Mouse (Mus musculus): ENCODE data around the gene S100a8. TPM values are rescaled to one million over a fixed set of nuclear protein-coding genes. Genes with fewer than 3 reads are reported as not detected.

The S100a8 gene
- total RNA-seq (2022): 1 to 10 TPM in 1 of 4 experiments, not detected in 3; 1.2 TPM

- DNase-seq (ENCODE audit: low spot score in 2 of 2): no peak
These were observed at the start of gene S100a8 for GRCm38 (mm10) chr3:90668846-90669245. Gene S100a8 (plus strand): TSS chr3:90668978.

DNA sequence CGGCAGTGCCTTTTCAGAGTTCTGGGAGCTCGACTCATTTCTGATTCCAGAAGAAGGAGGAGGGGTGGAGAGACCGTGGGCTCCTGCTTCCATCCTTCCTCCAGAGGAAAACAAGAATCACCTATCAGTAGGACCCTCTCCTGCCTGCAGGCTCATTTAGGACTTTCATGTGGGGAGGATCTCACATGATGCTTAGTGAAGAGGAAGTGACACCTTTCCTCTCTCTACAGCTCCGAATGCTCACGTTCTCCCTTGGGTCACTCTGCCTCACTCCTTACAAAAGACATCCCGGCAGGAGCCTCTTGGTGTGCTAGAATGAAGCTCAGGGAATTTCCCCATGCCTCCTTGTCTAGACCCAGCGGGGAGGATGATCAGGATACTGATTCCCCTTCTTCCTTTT lies 47.2 kb upstream of the S100a8 start:
- no peak for DNase-seq (ENCODE audit: low spot score in 2 of 2)

DNA sequence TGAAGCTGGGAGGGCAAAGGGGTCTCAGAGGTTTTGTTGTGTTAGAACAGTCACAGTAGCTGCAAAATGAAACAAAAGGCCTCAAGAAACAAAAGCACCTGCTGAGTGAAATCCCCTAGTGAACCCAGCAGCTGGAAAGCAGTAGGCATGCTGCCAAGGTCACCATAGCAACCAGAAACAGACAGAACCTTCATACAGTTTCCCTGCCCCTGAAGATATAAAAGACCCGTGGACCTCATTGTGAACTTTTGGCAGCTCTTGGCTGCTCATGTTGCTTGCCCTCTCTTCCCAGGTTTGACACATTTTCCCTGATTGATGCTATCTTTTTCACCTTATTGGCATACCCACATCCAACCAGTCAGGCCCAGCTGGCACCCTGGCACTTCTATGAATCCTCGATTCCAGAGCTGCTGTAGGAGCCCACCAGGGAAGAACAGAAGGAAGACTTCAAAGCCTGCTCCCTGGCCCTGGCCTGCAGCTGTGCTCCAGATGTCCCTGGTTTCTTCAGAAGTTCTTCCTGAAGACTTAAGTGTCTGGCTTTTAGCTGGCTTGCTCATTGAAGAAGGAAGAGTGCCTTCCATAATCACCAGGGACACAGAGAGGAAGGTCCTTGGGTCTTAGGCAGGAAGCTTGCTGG lies 45.2 kb upstream of the S100a8 start:
- peak in 1 of 2 experiments; percentile 47 for DNase-seq (ENCODE audit: low spot score in 2 of 2)

DNA sequence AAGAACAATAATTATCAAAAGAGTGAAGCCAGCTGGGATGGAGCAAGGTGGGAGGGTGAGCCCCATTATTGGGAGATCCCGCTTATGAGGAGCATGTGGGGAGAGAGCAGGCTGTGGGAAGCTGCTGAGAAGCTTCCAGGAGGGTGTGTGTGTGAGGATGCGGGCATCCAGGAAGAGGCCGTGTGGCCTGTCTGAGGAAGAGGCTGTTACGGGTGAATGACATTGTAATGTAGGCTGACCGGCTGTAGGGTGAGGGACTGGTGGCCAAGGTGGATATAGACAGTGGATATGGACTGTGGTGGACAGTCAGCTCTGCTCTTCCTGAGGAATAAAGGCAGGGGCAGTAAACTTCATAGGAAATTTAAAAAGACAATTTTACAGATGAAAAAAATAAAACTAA lies 43.3 kb upstream of the S100a8 start:
- no peak for DNase-seq (ENCODE audit: low spot score in 2 of 2)

DNA sequence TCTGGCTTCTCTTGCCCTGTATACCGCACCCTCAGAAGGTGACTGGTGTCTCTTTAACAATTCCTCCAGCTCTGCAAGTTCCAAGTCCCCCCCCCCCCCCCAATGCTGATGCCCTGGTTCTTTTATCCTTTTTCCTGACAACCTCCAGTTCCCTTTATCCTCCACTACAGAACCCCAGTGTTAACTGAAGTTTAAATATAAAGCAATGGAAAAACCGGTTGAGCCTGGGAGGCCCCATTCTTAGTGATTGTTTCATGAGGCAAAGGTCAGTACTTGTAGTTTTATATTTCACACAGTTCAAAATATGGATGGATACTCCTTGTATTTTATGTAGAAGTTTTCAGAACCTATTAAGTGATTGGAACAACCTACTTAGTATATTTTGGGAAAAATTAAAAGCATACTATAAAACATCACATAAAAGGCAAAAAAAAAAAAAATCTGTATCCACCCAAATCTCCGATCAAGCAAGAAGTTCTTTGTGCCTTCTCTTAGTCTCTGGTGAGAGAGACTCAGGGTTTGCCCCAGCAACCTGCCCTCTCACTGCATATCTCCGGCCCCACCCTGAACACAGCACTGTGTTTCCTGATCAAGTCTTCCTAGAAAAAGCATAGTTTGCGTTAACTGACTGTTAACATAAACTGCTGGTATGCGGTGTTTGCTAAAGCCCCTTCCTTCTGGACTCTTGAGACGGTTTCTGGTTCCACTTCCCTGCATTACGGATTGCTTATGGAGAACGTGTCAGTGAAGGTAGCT lies 42.3 kb upstream of the S100a8 start:
- DNase-seq (ENCODE audit: low spot score in 2 of 2): no peak

- DNase-seq (ENCODE audit: low spot score in 2 of 2): no peak
These were observed 41.4 kb upstream of the S100a8 start for GRCm38 (mm10) chr3:90627366-90627765.

- DNase-seq (ENCODE audit: low spot score in 2 of 2): no peak
These were observed 41.0 kb upstream of the S100a8 start for GRCm38 (mm10) chr3:90627807-90628206.

DNA sequence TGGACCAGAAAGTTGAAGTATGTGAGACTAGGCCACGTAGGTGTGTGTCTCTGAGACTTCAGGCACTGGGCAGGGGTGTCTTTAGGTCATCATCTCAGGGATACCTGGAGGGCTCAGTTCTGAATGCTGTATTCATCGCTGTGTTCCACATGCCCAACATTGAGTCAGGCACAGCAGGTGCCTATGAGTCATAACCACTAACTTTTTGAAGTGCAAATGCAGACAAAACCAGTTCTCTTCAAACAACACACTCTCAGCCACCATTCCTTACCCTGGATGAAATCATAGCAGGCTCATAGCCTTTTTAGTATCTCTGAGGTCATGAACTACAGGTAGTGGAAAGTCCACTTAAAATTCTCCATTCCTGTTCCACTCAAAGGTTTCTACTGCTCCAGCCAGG lies 39.5 kb upstream of the S100a8 start:
- no peak for DNase-seq (ENCODE audit: low spot score in 2 of 2)

- no peak for DNase-seq (ENCODE audit: low spot score in 2 of 2)
These were observed 36.8 kb upstream of the S100a8 start for GRCm38 (mm10) chr3:90631984-90632383.

DNA sequence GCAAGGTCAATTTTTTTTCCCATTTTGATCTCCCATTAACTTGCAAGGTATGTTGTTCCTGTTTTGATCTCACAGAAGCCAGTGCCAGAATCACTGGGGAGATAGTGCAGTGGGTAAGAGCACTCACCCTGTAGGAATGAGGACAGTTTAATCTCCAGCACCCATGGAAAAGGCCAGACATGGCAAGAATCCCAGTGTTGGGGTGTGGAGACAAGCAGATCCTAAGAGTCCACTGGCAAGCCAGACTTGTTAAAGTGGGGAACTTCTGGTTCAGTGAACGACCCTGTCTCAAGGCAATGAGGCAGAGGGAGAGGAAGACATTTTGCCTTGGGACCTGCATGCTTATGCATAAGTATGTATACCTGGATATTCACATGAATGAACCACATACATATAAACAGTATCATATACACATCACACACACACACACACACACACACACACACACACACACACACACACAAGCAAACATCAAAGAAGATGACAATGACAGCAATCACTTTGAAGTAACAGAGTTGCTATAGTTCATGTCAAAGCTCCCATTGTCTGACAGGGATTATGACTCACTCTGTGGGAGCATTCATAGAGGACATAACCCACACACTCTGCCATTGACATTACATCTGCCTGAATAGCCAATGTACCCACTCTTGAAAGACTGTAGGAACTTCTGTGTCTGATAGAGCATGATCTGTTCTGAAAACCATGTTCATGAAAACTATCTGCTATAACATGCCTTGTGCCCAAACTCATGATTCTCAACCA lies 30.1 kb upstream of the S100a8 start:
- DNase-seq (ENCODE audit: low spot score in 2 of 2): no peak

- DNase-seq (ENCODE audit: low spot score in 2 of 2): no peak
These were observed 29.1 kb upstream of the S100a8 start for GRCm38 (mm10) chr3:90639511-90640154.

DNA sequence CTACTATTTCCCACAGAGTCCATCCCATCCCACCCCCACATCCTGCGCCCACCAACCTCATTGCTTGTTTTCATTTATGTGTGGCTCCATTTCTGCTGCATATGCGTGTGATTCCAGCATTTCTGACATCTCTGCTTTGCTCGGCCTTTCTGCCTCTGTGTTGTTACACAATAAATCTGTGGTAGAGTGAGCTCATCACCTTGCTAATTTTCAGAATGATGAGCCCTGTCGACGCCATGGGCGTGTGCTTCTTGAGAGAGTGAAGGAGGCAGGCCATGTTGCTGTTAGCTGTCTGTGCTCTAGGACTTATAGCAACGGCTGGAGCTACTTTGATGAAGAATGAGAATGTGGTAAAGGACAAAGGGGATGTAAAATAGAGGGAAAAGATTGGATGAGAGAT lies 27.8 kb upstream of the S100a8 start:
- no peak for DNase-seq (ENCODE audit: low spot score in 2 of 2)

DNA sequence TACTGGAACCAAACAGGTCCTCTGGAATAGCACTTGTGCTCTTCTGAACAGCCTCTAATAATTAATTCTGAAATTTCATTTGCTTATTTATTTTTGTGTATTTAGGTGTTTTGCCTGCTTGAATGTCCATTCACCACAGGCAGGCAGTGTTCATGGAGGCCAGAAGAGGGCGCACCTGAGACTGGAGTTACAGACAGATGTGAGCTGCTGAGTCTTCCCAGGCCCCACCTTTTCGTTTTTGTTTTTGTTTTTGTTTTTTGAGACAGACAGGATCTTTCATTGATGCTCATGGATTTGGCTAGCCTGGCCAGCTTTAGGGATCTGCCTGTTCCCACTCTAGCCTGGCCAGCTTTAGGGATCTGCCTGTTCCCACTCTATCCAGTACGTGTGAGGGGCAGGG lies 24.6 kb upstream of the S100a8 start:
- DNase-seq (ENCODE audit: low spot score in 2 of 2): peak in 1 of 2 experiments; percentile 30

DNA sequence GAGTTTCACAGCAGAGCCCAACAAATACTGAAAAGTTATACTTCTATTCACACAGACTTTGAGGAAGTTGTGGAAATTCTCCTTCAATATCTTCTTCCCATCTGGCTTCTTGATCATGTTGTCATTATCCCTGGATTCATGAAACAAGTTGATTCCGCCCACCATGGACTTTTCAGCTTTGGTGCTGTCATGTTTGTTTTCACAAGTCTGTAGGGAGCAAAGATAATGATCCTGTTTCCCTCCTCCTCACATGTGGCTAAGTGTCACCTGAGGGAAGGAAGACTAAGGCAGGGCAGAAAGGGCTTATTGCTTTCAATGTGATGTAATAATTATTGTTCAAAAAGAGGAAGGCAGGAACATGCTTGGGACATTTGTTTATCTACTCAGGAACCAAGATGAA lies 21.5 kb upstream of the S100a8 start:
- DNase-seq (ENCODE audit: low spot score in 2 of 2): no peak

- DNase-seq (ENCODE audit: low spot score in 2 of 2): no peak
These were observed 19.8 kb upstream of the S100a8 start for GRCm38 (mm10) chr3:90648981-90649380.

- DNase-seq (ENCODE audit: low spot score in 2 of 2): no peak
These were observed 18.9 kb upstream of the S100a8 start for GRCm38 (mm10) chr3:90649832-90650231.

DNA sequence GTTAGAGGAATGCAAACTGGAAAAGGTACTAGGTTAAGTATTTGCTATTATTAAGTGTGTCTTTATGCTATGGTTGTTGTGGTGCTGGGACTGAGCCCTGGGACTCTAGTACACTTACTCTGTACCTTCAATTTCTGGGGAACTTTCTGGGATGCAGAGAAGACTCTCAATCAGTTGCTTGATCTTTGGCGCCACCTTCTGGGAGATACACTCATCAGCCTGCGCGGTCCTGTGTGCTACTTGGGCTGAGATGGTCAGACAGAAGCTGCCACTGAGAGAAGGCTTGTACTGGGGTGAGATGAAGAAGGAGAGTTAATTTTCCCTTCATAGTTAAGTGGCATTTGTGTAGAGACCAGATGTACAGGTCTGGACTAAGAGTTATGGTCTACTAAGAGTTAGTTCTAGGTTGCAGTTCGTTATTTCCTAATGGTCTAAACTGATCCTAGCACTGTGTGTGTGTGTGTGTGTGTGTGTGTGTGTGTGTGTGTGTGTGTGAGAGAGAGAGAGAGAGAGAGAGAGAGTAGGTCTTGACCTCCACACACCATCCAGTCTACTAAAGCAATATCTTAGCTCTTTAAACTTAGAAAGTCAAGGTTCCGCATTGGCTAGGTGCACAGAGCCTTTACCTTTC lies 15.8 kb upstream of the S100a8 start:
- DNase-seq (ENCODE audit: low spot score in 2 of 2): peak; percentile 41 to 85

DNA sequence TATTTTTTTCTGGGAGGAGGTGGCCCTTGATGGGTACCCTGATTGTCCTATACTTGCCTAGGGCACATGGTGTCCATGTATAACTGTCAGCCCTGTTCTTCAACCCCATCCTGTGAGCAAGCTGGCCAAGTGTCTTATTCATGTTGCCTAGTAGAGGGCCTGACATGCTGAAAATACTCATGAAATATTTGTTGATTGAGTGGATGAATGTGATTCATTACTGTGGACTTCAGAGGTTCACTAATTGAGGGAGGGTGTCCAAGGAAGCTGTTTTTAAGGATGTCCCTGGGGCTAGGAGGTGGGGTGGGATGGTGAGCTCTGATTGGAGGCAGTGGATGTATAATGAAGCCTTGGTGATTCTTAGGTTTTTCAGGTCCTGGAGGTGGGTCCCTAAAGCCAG lies 15.1 kb upstream of the S100a8 start, which contains the start of gene S100a7a:
TSS of gene S100a7a (plus strand) at position 301 of the 400 bp plus-strand sequence.
- no peak for DNase-seq (ENCODE audit: low spot score in 2 of 2)

- DNase-seq (ENCODE audit: low spot score in 2 of 2): no peak
These were observed 11.4 kb upstream of the S100a8 start for GRCm38 (mm10) chr3:90657405-90657804.

DNA sequence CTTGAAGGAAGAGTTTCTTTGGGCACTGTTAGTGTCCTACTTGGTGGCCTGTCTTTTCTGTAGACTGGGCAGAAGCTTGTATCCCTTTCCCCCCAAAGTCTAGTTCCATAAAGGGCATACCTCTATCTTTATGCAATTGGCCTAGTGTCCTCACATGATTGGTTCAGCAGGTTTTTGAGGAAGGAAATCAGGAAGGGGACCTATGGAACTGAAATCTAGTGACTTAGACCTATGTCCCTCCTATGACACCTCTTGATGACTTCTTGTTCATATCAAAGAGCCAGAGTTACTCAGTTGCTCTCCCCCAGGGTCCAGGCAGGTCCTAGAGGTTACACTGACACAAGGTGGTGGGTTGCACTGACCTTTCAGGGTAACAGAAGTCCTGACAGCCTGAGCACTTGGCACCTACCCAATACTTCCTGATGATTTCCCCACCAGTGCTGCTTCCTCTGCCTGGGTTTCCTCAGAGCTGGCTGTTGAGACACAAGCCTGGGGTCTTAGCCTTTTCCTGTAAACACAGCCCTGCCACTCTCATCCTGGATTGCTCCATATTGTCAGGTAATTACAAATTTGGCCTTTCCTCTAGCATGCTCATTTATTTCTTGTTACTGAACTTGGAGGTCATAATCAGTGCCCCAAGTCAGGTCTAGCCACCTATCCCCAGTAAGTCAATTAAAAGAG lies 9.3 kb upstream of the S100a8 start:
- no peak for DNase-seq (ENCODE audit: low spot score in 2 of 2)

GRCm38 (mm10) chr3:90664219-90664618 lies 4.6 kb upstream of the S100a8 start:
- DNase-seq (ENCODE audit: low spot score in 2 of 2): no peak

Measured in layer of hippocampus, adult 8-10 months (tissue).